Mouse (Mus musculus): ENCODE measurements around the gene Ccsap.

- no peak for TF ChIP-seq POLR2A (IDR thresholded peaks at IDR 0.05; ENCODE audit: insufficient read depth, low read depth, low read length)
- TF ChIP-seq CTCF (IDR thresholded peaks at IDR 0.05; ENCODE audit: insufficient read depth, low read depth, low read length): no peak
Observed at GRCm38 (mm10) chr8:123799434-123799833, 60.6 kb downstream of the Ccsap start.
